Comparison of ENCODE assay signal across 25 mouse cellular contexts in the genomic region with DNA sequence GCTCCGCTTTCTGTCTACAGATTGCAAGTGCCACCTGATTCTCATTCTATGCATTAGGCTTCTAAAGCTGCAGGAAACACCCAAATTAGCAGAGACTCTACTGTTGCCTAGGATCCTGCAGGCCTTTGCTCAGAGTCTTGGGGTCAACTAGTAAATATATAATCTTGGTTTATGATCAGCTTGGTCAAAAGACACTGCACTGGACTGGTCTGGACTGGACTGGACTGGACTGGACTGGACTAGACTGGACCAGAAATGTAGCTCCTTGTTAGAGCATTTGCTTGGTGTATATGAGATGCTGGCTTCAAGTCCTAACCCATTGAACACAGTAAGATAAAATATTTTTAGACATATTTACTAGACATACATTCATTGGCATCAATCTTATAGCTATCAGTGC. TPM values are rescaled to one million over a fixed set of nuclear protein-coding genes. Genes with fewer than 3 reads are reported as not detected.
DNase-seq lines count a peak whose midpoint lies in the region; ATAC-seq and TF ChIP-seq lines count a peak whose summit lies in the region.
"Had no signal": no experiment of that assay in that cellular context is flagged by ENCODE, and none has a peak within 500 bp of the region (broad histone marks: within the 10 kb centered on the region; RNA-seq: fewer than 3 reads in every experiment).

No protein-coding gene starts in this region.

- no peak for TF ChIP-seq CTCF in midbrain, postnatal 0 days (IDR thresholded peaks at IDR 0.05)
- TF ChIP-seq CTCF in kidney, postnatal 0 days (IDR thresholded peaks at IDR 0.05; ENCODE audit: low read depth): no peak

- 0 out of 2 replicates have a peak, but pooled peaks cover 8% of the 10 kb centered on the region for H3K4me1 ChIP-seq in midbrain, postnatal 0 days (ENCODE audit: insufficient read depth, low read length)
- no peaks in the 10 kb centered on the region for H3K4me1 ChIP-seq in midbrain, embryonic 11.5 days (ENCODE audit: control insufficient read depth, insufficient read depth, low read length)
- H3K4me1 ChIP-seq in kidney, postnatal 0 days (replicated peaks; ENCODE audit: insufficient read depth, low read length): no peaks in the 10 kb centered on the region
- H3K4me1 ChIP-seq in limb, embryonic 10.5 days: no peaks in the 10 kb centered on the region
- H3K4me1 ChIP-seq: embryonic facial prominence, embryonic 15.5 days; intestine, embryonic 15.5 days; limb, embryonic 13.5 days; lung, embryonic 15.5 days; neural tube, embryonic 13.5 days had no signal

- H3K36me3 ChIP-seq in midbrain, postnatal 0 days (ENCODE audit: insufficient read depth, low read length): no peaks in the 10 kb centered on the region
- H3K36me3 ChIP-seq in midbrain, embryonic 11.5 days (ENCODE audit: control insufficient read depth, insufficient read depth, low read length): no peaks in the 10 kb centered on the region
- no peaks in the 10 kb centered on the region for H3K36me3 ChIP-seq in kidney, postnatal 0 days (ENCODE audit: insufficient read depth, low read length)
- no peaks in the 10 kb centered on the region for H3K36me3 ChIP-seq in limb, embryonic 10.5 days
- H3K36me3 ChIP-seq: embryonic facial prominence, embryonic 15.5 days; forebrain, embryonic 12.5 days; intestine, embryonic 15.5 days; limb, embryonic 13.5 days; lung, embryonic 15.5 days; neural tube, embryonic 13.5 days had no signal

- 67% methylated on average over 1 of the region's 1 CpGs for WGBS in midbrain, postnatal 0 days
- WGBS in midbrain, embryonic 11.5 days: 86% methylated on average over 1 of the region's 1 CpGs
- WGBS in kidney, postnatal 0 days: 69% methylated on average over 1 of the region's 1 CpGs
- 100% methylated on average over 1 of the region's 1 CpGs for WGBS in limb, embryonic 10.5 days

- no peak overlapping the region for H3K4me2 ChIP-seq in midbrain, postnatal 0 days (ENCODE audit: low read depth, low read length, poor library complexity, severe bottlenecking)
- no peak overlapping the region for H3K4me2 ChIP-seq in midbrain, embryonic 11.5 days
- H3K4me2 ChIP-seq in kidney, postnatal 0 days (ENCODE audit: low read length): no peak overlapping the region
- H3K4me2 ChIP-seq: embryonic facial prominence, embryonic 15.5 days; forebrain, embryonic 12.5 days; intestine, embryonic 15.5 days; limb, embryonic 13.5 days; liver, embryonic 11.5 days; lung, embryonic 15.5 days; neural tube, embryonic 13.5 days had no signal

- no peaks in the 10 kb centered on the region for H3K27me3 ChIP-seq in midbrain, postnatal 0 days (ENCODE audit: insufficient read depth, low read length)
- H3K27me3 ChIP-seq in midbrain, embryonic 11.5 days (ENCODE audit: control insufficient read depth, insufficient read depth, low read length): no peaks in the 10 kb centered on the region
- H3K27me3 ChIP-seq in kidney, postnatal 0 days (ENCODE audit: insufficient read depth, low read length): no peaks in the 10 kb centered on the region
- no peaks in the 10 kb centered on the region for H3K27me3 ChIP-seq in limb, embryonic 10.5 days (ENCODE audit: low read depth, poor library complexity, severe bottlenecking)
- H3K27me3 ChIP-seq: embryonic facial prominence, embryonic 15.5 days; forebrain, embryonic 12.5 days; intestine, embryonic 15.5 days; limb, embryonic 13.5 days; lung, embryonic 15.5 days; neural tube, embryonic 13.5 days had no signal

- H3K9ac ChIP-seq in midbrain, postnatal 0 days (replicated peaks; ENCODE audit: low read length, poor library complexity, severe bottlenecking): no peak overlapping the region
- no peak overlapping the region for H3K9ac ChIP-seq in midbrain, embryonic 11.5 days (ENCODE audit: low read length)
- no peak overlapping the region for H3K9ac ChIP-seq in kidney, postnatal 0 days (ENCODE audit: low read depth, low read length)
- H3K9ac ChIP-seq: embryonic facial prominence, embryonic 15.5 days; forebrain, embryonic 12.5 days; forebrain, postnatal 0 days; intestine, embryonic 15.5 days; limb, embryonic 13.5 days; lung, embryonic 15.5 days; neural tube, embryonic 13.5 days had no signal

- DNase-seq in midbrain, postnatal 0 days (ENCODE audit: low spot score): no peak
- DNase-seq in midbrain, embryonic 11.5 days (ENCODE audit: low spot score, missing footprints): no peak
- DNase-seq in kidney, adult 8-10 months: peak; percentile 5 to 15
- peak; percentile 13 for DNase-seq in kidney, postnatal 0 days (ENCODE audit: low spot score)
- no peak for DNase-seq in adrenal gland, adult 8-10 months
- no peak for DNase-seq in limb, embryonic 10.5 days (ENCODE audit: low spot score)
- DNase-seq in cerebellum, adult 18-20 months: no peak
- DNase-seq: adrenal gland, postnatal 25 days; cerebellum, adult 11-12 months; cerebellum, postnatal 14 days; heart, postnatal 14 days; layer of hippocampus, adult 9-11 months; lung, postnatal 4 days; right cerebral cortex, postnatal 14 days had no signal

- ATAC-seq in midbrain, postnatal 0 days (ENCODE audit: low FRiP score): no peak
- ATAC-seq in midbrain, embryonic 11.5 days (ENCODE audit: low FRiP score): no peak
- ATAC-seq in kidney, postnatal 0 days (replicated peaks; ENCODE audit: low FRiP score, low read depth): peak; percentile 95
- ATAC-seq: CD4-positive, CD25-positive, alpha-beta regulatory T cell, adult 4 months; intestine, embryonic 15.5 days had no signal

- no peak overlapping the region for H3K4me3 ChIP-seq in midbrain, postnatal 0 days (ENCODE audit: low read depth, low read length)
- no peak overlapping the region for H3K4me3 ChIP-seq in midbrain, embryonic 11.5 days (ENCODE audit: low read depth, low read length)
- no peak overlapping the region for H3K4me3 ChIP-seq in kidney, postnatal 0 days (replicated peaks; ENCODE audit: low read depth, low read length)
- H3K4me3 ChIP-seq in limb, embryonic 10.5 days: no peak overlapping the region
- H3K4me3 ChIP-seq: embryonic facial prominence, embryonic 15.5 days; forebrain, embryonic 12.5 days; intestine, embryonic 15.5 days; limb, embryonic 13.5 days; lung, embryonic 15.5 days; myocyte; neural tube, embryonic 13.5 days had no signal

- H3K9me3 ChIP-seq in midbrain, postnatal 0 days (ENCODE audit: low read length): no peaks in the 10 kb centered on the region
- no peaks in the 10 kb centered on the region for H3K9me3 ChIP-seq in midbrain, embryonic 11.5 days (ENCODE audit: control insufficient read depth, low read length)
- no peaks in the 10 kb centered on the region for H3K9me3 ChIP-seq in kidney, postnatal 0 days (replicated peaks; ENCODE audit: low read length)
- no peaks in the 10 kb centered on the region for H3K9me3 ChIP-seq in limb, embryonic 10.5 days (replicated peaks)
- H3K9me3 ChIP-seq: embryonic facial prominence, embryonic 15.5 days; forebrain, embryonic 12.5 days; intestine, embryonic 15.5 days; limb, embryonic 13.5 days; lung, embryonic 15.5 days; neural tube, embryonic 13.5 days had no signal

- peak overlapping the region; percentile 32; the same call in 1 of the 2 replicates for H3K27ac ChIP-seq in midbrain, postnatal 0 days (ENCODE audit: low read depth, low read length)
- no peak overlapping the region for H3K27ac ChIP-seq in midbrain, embryonic 11.5 days (ENCODE audit: low read depth, low read length)
- no peak overlapping the region for H3K27ac ChIP-seq in kidney, postnatal 0 days
- H3K27ac ChIP-seq in limb, embryonic 10.5 days: no peak overlapping the region
- H3K27ac ChIP-seq: embryonic facial prominence, embryonic 15.5 days; forebrain, embryonic 12.5 days; intestine, embryonic 15.5 days; limb, embryonic 13.5 days; lung, embryonic 15.5 days; neural tube, embryonic 13.5 days had no signal

RNA-seq across cellular contexts. Expression of a gene that starts 53.7 kb away (rescaled TPM):
- 13.7 and 31.6 TPM in 2 replicates for total RNA-seq in midbrain, postnatal 0 days (2014; rRNA removed)
- 17.7 and 18.6 TPM in 2 replicates for polyA plus RNA-seq in midbrain, postnatal 0 days (2015; fragmentation: Nextera tagmentation; extraction: Ambion mirVana)
- polyA plus RNA-seq in midbrain, embryonic 11.5 days (2014; fragmentation: Nextera tagmentation; extraction: Ambion mirVana): 1.1 and 1.3 TPM in 2 replicates
- 9.7 and 10.7 TPM in 2 replicates for polyA plus RNA-seq in kidney, postnatal 0 days (2015; fragmentation: Nextera tagmentation; extraction: Ambion mirVana)
- total RNA-seq in adrenal gland, adult 8-10 months (2022): 10 to 100 TPM in 2 of 4 experiments, 1 to 10 TPM in 2; 6.5 to 16.6 (median 9.9) TPM
- polyA plus RNA-seq in limb, embryonic 10.5 days (2016; fragmentation: Nextera tagmentation; extraction: Ambion mirVana): 2.5 TPM in 2 replicates
- total RNA-seq: megakaryocyte-erythroid progenitor cell, adult 5-6 weeks had no signal
- polyA plus RNA-seq: CD4-positive, CD25-positive, alpha-beta regulatory T cell, adult 4 months had no signal

Comparison
In these comparisons a context has a peak if more than half of its experiments do, and no peak if none do; other contexts are left out.
1. DNase-seq: peak in kidney, adult 8-10 months (2 of 2) and kidney, postnatal 0 days (single experiment); none in midbrain, postnatal 0 days (single experiment), midbrain, embryonic 11.5 days (single experiment), adrenal gland, adult 8-10 months (single experiment), limb, embryonic 10.5 days (single experiment) and cerebellum, adult 18-20 months (0 of 2).